Mouse (Mus musculus): ENCODE measurements at regions not wholly inside any gene's neighbourhood (a gene's known extent, or its start where the extent isn't known, plus 50 kb on each side); places are given as distances from the start of the nearest gene placed in this dataset.
A peak's percentile ranks its signal among the peaks of the same experiment; 100 is the strongest.

GRCm38 (mm10) chr8:93591608-93592301 is 56.1 kb upstream of the Ces5a start:
- no peaks in the 10 kb centered on the region for H3K9me3 ChIP-seq (replicated peaks; ENCODE audit: low read length)
- H3K36me3 ChIP-seq (ENCODE audit: insufficient read depth, low read length): no peaks in the 10 kb centered on the region
- H3K4me1 ChIP-seq (replicated peaks; ENCODE audit: insufficient read depth, low read length): no peaks in the 10 kb centered on the region
- no peak overlapping the region for H3K4me2 ChIP-seq (ENCODE audit: low read length)
- H3K4me3 ChIP-seq (replicated peaks; ENCODE audit: low read depth, low read length): no peak overlapping the region
- DNase-seq (ENCODE audit: low spot score) (peak; percentile 89), ATAC-seq (replicated peaks; ENCODE audit: low FRiP score, low read depth) (no peak)
- no peaks in the 10 kb centered on the region for H3K27me3 ChIP-seq (ENCODE audit: insufficient read depth, low read length)
- no peak overlapping the region for H3K9ac ChIP-seq (ENCODE audit: low read depth, low read length)
- no peak overlapping the region for H3K27ac ChIP-seq
- TF ChIP-seq CTCF (IDR thresholded peaks at IDR 0.05; ENCODE audit: low read depth): peak; percentile 93
- WGBS: 40% methylated on average over 9 of the region's 9 CpGs

- no peak for DNase-seq (ENCODE audit: low spot score)
- Histone ChIP-seq H3K4me2 (ENCODE audit: low read length) (no peak overlapping the region), H3K27ac (no peak overlapping the region), H3K4me1 (replicated peaks; ENCODE audit: insufficient read depth, low read length) (no peaks in the 10 kb centered on the region), H3K4me3 (replicated peaks; ENCODE audit: low read depth, low read length) (no peak overlapping the region), H3K9me3 (replicated peaks; ENCODE audit: low read length) (no peaks in the 10 kb centered on the region), H3K27me3 (ENCODE audit: insufficient read depth, low read length) (no peaks in the 10 kb centered on the region), H3K36me3 (ENCODE audit: insufficient read depth, low read length) (no peaks in the 10 kb centered on the region), H3K9ac (ENCODE audit: low read depth, low read length) (no peak overlapping the region)
- 26% methylated on average over 3 of the region's 3 CpGs for WGBS
- no peak for ATAC-seq (replicated peaks; ENCODE audit: low FRiP score, low read depth)
- no peak for TF ChIP-seq CTCF (IDR thresholded peaks at IDR 0.05; ENCODE audit: low read depth)
Measured at GRCm38 (mm10) chr8:93592302-93592651, 56.6 kb upstream of the Ces5a start.

- no peak for TF ChIP-seq CTCF (IDR thresholded peaks at IDR 0.05; ENCODE audit: low read depth)
- Histone ChIP-seq H3K36me3 (ENCODE audit: insufficient read depth, low read length) (no peaks in the 10 kb centered on the region), H3K27me3 (ENCODE audit: insufficient read depth, low read length) (no peaks in the 10 kb centered on the region), H3K4me3 (replicated peaks; ENCODE audit: low read depth, low read length) (no peak overlapping the region), H3K27ac (no peak overlapping the region), H3K4me1 (replicated peaks; ENCODE audit: insufficient read depth, low read length) (no peaks in the 10 kb centered on the region), H3K9me3 (replicated peaks; ENCODE audit: low read length) (no peaks in the 10 kb centered on the region), H3K4me2 (ENCODE audit: low read length) (no peak overlapping the region), H3K9ac (ENCODE audit: low read depth, low read length) (no peak overlapping the region)
- ATAC-seq (replicated peaks; ENCODE audit: low FRiP score, low read depth) (no peak), DNase-seq (ENCODE audit: low spot score) (peak; percentile 44)
- WGBS: 35% methylated on average over 11 of the region's 11 CpGs
Measured at GRCm38 (mm10) chr8:93598613-93599121, 63.0 kb upstream of the Ces5a start.

- DNase-seq (ENCODE audit: low spot score) (no peak), ATAC-seq (replicated peaks; ENCODE audit: low FRiP score, low read depth) (no peak)
- Histone ChIP-seq H3K9me3 (replicated peaks; ENCODE audit: low read length) (no peaks in the 10 kb centered on the region), H3K4me3 (replicated peaks; ENCODE audit: low read depth, low read length) (no peak overlapping the region), H3K9ac (ENCODE audit: low read depth, low read length) (no peak overlapping the region), H3K27ac (no peak overlapping the region), H3K4me2 (ENCODE audit: low read length) (no peak overlapping the region), H3K4me1 (replicated peaks; ENCODE audit: insufficient read depth, low read length) (no peaks in the 10 kb centered on the region), H3K27me3 (ENCODE audit: insufficient read depth, low read length) (no peaks in the 10 kb centered on the region), H3K36me3 (ENCODE audit: insufficient read depth, low read length) (no peaks in the 10 kb centered on the region)
- 67% methylated on average over 9 of the region's 9 CpGs for WGBS
- no peak for TF ChIP-seq CTCF (IDR thresholded peaks at IDR 0.05; ENCODE audit: low read depth)
Measured at GRCm38 (mm10) chr8:93599306-93599705, 63.7 kb upstream of the Ces5a start.

GRCm38 (mm10) chr8:93599776-93600175 is 64.1 kb upstream of the Ces5a start:
- Histone ChIP-seq H3K9me3 (replicated peaks; ENCODE audit: low read length) (no peaks in the 10 kb centered on the region), H3K9ac (ENCODE audit: low read depth, low read length) (no peak overlapping the region), H3K27ac (no peak overlapping the region), H3K4me1 (replicated peaks; ENCODE audit: insufficient read depth, low read length) (no peaks in the 10 kb centered on the region), H3K27me3 (ENCODE audit: insufficient read depth, low read length) (no peaks in the 10 kb centered on the region), H3K4me2 (ENCODE audit: low read length) (no peak overlapping the region), H3K4me3 (replicated peaks; ENCODE audit: low read depth, low read length) (no peak overlapping the region), H3K36me3 (ENCODE audit: insufficient read depth, low read length) (no peaks in the 10 kb centered on the region)
- 51% methylated on average over 8 of the region's 8 CpGs for WGBS
- no peak for TF ChIP-seq CTCF (IDR thresholded peaks at IDR 0.05; ENCODE audit: low read depth)
- ATAC-seq (replicated peaks; ENCODE audit: low FRiP score, low read depth) (no peak), DNase-seq (ENCODE audit: low spot score) (peak; percentile 52)

- 0 out of 2 replicates have a peak, but pooled peaks cover 6% of the 10 kb centered on the region for H3K4me1 ChIP-seq (replicated peaks; ENCODE audit: insufficient read depth, low read length)
- H3K27ac ChIP-seq: no peak overlapping the region
- no peak for TF ChIP-seq CTCF (IDR thresholded peaks at IDR 0.05; ENCODE audit: low read depth)
- peak overlapping the region; percentile 9 for H3K4me2 ChIP-seq (ENCODE audit: low read length)
- no peaks in the 10 kb centered on the region for H3K27me3 ChIP-seq (ENCODE audit: insufficient read depth, low read length)
- DNase-seq (ENCODE audit: low spot score) (peak; percentile 62), ATAC-seq (replicated peaks; ENCODE audit: low FRiP score, low read depth) (peak; percentile 36; the same call in 1 of the 2 replicates)
- H3K9ac ChIP-seq (ENCODE audit: low read depth, low read length): no peak overlapping the region
- no peaks in the 10 kb centered on the region for H3K36me3 ChIP-seq (ENCODE audit: insufficient read depth, low read length)
- WGBS: 28% methylated on average over 18 of the region's 18 CpGs
- H3K4me3 ChIP-seq (replicated peaks; ENCODE audit: low read depth, low read length): no peak overlapping the region
- no peaks in the 10 kb centered on the region for H3K9me3 ChIP-seq (replicated peaks; ENCODE audit: low read length)
Measured at GRCm38 (mm10) chr8:93626807-93627526, 91.3 kb upstream of the Ces5a start.
